Mouse (Mus musculus): Measurements from ENCODE around the gene Gm17364.
"Not testable (repeated sequence)": the region's sequence is repeated elsewhere in the genome, so short reads cannot be mapped to it uniquely, and the experiment has no call there.

Gm17364 gene

GRCm38 (mm10) chr13:41273927-41274650 is at the start of gene Gm17364:
Gene Gm17364 (minus strand): TSS chr13:41273977.
- no peak for DNase-seq

- DNase-seq = peak; percentile 50
Measured at GRCm38 (mm10) chr13:41321433-41321832, 47.7 kb upstream of the Gm17364 start.

GRCm38 (mm10) chr13:41320749-41321148 is 47.0 kb upstream of the Gm17364 start:
- no peak for DNase-seq

- peak; percentile 82 for DNase-seq
Measured at GRCm38 (mm10) chr13:41302716-41303115, 28.9 kb upstream of the Gm17364 start.

GRCm38 (mm10) chr13:41300037-41300436 is 26.3 kb upstream of the Gm17364 start:
- DNase-seq = no peak

GRCm38 (mm10) chr13:41298996-41299395 is 25.2 kb upstream of the Gm17364 start:
- no peak for DNase-seq

- no peak for DNase-seq
Measured at GRCm38 (mm10) chr13:41298533-41298932, 24.8 kb upstream of the Gm17364 start.

- DNase-seq = no peak
Measured at GRCm38 (mm10) chr13:41296396-41296795, 22.6 kb upstream of the Gm17364 start.

GRCm38 (mm10) chr13:41295886-41296285 is 22.1 kb upstream of the Gm17364 start:
- DNase-seq = no peak

GRCm38 (mm10) chr13:41293595-41293994 is 19.8 kb upstream of the Gm17364 start:
- no peak for DNase-seq

- DNase-seq = no peak
Measured at GRCm38 (mm10) chr13:41291466-41291974, 17.7 kb upstream of the Gm17364 start.

- no peak for DNase-seq
Measured at GRCm38 (mm10) chr13:41286285-41286684, 12.5 kb upstream of the Gm17364 start.

- DNase-seq = no peak
Measured at GRCm38 (mm10) chr13:41285448-41285847, 11.7 kb upstream of the Gm17364 start.

- DNase-seq = peak; percentile 80
Measured at GRCm38 (mm10) chr13:41283256-41283655, 9.5 kb upstream of the Gm17364 start.

- no peak for DNase-seq
Measured at GRCm38 (mm10) chr13:41280696-41281095, 6.9 kb upstream of the Gm17364 start.

GRCm38 (mm10) chr13:41267827-41268408 is 5.9 kb downstream of the Gm17364 start:
- no peak for DNase-seq

- DNase-seq = no peak
Measured at GRCm38 (mm10) chr13:41263304-41264006, 10.3 kb downstream of the Gm17364 start.

- not testable (repeated sequence) for DNase-seq
Measured at GRCm38 (mm10) chr13:41261617-41262016, 12.2 kb downstream of the Gm17364 start.

GRCm38 (mm10) chr13:41257851-41258250 is 15.9 kb downstream of the Gm17364 start:
- no peak for DNase-seq

- no peak for DNase-seq
Measured at GRCm38 (mm10) chr13:41256962-41257361, 16.8 kb downstream of the Gm17364 start.

- DNase-seq = no peak
Measured at GRCm38 (mm10) chr13:41256126-41256525, 17.7 kb downstream of the Gm17364 start.

- DNase-seq = no peak
Measured at GRCm38 (mm10) chr13:41252736-41253135, 21.0 kb downstream of the Gm17364 start.

- DNase-seq = no peak
Measured at GRCm38 (mm10) chr13:41252141-41252540, 21.6 kb downstream of the Gm17364 start.

- DNase-seq = no peak
Measured at GRCm38 (mm10) chr13:41251667-41252066, 22.1 kb downstream of the Gm17364 start.

All from kidney, postnatal 14 days (tissue).